Mouse (Mus musculus): ENCODE data around the gene Sh3kbp1. TPM values are rescaled to one million over a fixed set of nuclear protein-coding genes. Genes with fewer than 3 reads are reported as not detected.

The Sh3kbp1 gene
- polyA plus RNA-seq, 1 experiment from 2014 or later = 29.6 TPM

- Histone ChIP-seq H3K27me3 (ENCODE audit: control insufficient read depth, insufficient read depth, low read length) (peaks cover 7% of the 10 kb centered on the region; the same call in 1 of the 2 replicates), H3K4me2 (ENCODE audit: low read depth, low read length) (no peak overlapping the region), H3K4me3 (replicated peaks; ENCODE audit: low read length) (no peak overlapping the region), H3K27ac (ENCODE audit: low read length) (no peak overlapping the region), H3K36me3 (ENCODE audit: control insufficient read depth, insufficient read depth, low read length) (no peaks in the 10 kb centered on the region), H3K9ac (ENCODE audit: low read length) (no peak overlapping the region), H3K9me3 (replicated peaks; ENCODE audit: control insufficient read depth, low read length) (no peaks in the 10 kb centered on the region), H3K4me1 (ENCODE audit: control insufficient read depth, insufficient read depth, low read length) (no peaks in the 10 kb centered on the region)
- 0 out of 2 replicates have a peak, but pooled peaks have one; percentile 53 for ATAC-seq (ENCODE audit: insufficient read depth, low FRiP score)
- 27% methylated on average over 4 of the region's 4 CpGs for WGBS
Observed at GRCm38 (mm10) chrX:159963273-159963672, 336.2 kb downstream of the Sh3kbp1 start.

- no peaks in the 10 kb centered on the region for H3K9me3 ChIP-seq (replicated peaks; ENCODE audit: control insufficient read depth, low read length)
- no peaks in the 10 kb centered on the region for H3K4me1 ChIP-seq (ENCODE audit: control insufficient read depth, insufficient read depth, low read length)
- no peak for ATAC-seq (ENCODE audit: insufficient read depth, low FRiP score)
- no peaks in the 10 kb centered on the region for H3K36me3 ChIP-seq (ENCODE audit: control insufficient read depth, insufficient read depth, low read length)
- H3K4me2 ChIP-seq (ENCODE audit: low read depth, low read length) = no peak overlapping the region
- WGBS = 95% methylated on average over 9 of the region's 9 CpGs
- H3K27me3 ChIP-seq (ENCODE audit: control insufficient read depth, insufficient read depth, low read length) = peaks cover 11% of the 10 kb centered on the region; the same call in 1 of the 2 replicates
- no peak overlapping the region for H3K27ac ChIP-seq (ENCODE audit: low read length)
- no peak overlapping the region for H3K4me3 ChIP-seq (replicated peaks; ENCODE audit: low read length)
- H3K9ac ChIP-seq (ENCODE audit: low read length) = no peak overlapping the region
Observed at GRCm38 (mm10) chrX:159963925-159964324, 336.9 kb downstream of the Sh3kbp1 start.

- no peak for ATAC-seq (ENCODE audit: insufficient read depth, low FRiP score)
- no peaks in the 10 kb centered on the region for H3K36me3 ChIP-seq (ENCODE audit: control insufficient read depth, insufficient read depth, low read length)
- no peak overlapping the region for H3K4me2 ChIP-seq (ENCODE audit: low read depth, low read length)
- 90% methylated on average over 2 of the region's 2 CpGs for WGBS
- no peaks in the 10 kb centered on the region for H3K9me3 ChIP-seq (replicated peaks; ENCODE audit: control insufficient read depth, low read length)
- H3K4me3 ChIP-seq (replicated peaks; ENCODE audit: low read length) = no peak overlapping the region
- H3K4me1 ChIP-seq (ENCODE audit: control insufficient read depth, insufficient read depth, low read length) = no peaks in the 10 kb centered on the region
- H3K27ac ChIP-seq (ENCODE audit: low read length) = no peak overlapping the region
- H3K9ac ChIP-seq (ENCODE audit: low read length) = no peak overlapping the region
- H3K27me3 ChIP-seq (ENCODE audit: control insufficient read depth, insufficient read depth, low read length) = peaks cover 7% of the 10 kb centered on the region; the same call in 1 of the 2 replicates
Observed at GRCm38 (mm10) chrX:159969025-159969424, 342.0 kb downstream of the Sh3kbp1 start.

GRCm38 (mm10) chrX:159971091-159971779 is 344.2 kb downstream of the Sh3kbp1 start:
- ATAC-seq (ENCODE audit: insufficient read depth, low FRiP score) = no peak
- no peak overlapping the region for H3K4me3 ChIP-seq (replicated peaks; ENCODE audit: low read length)
- no peak overlapping the region for H3K4me2 ChIP-seq (ENCODE audit: low read depth, low read length)
- no peak overlapping the region for H3K9ac ChIP-seq (ENCODE audit: low read length)
- H3K27ac ChIP-seq (ENCODE audit: low read length) = no peak overlapping the region
- no peaks in the 10 kb centered on the region for H3K4me1 ChIP-seq (ENCODE audit: control insufficient read depth, insufficient read depth, low read length)
- peaks cover 4% of the 10 kb centered on the region; the same call in 1 of the 2 replicates for H3K27me3 ChIP-seq (ENCODE audit: control insufficient read depth, insufficient read depth, low read length)
- no peaks in the 10 kb centered on the region for H3K36me3 ChIP-seq (ENCODE audit: control insufficient read depth, insufficient read depth, low read length)
- 42% methylated on average over 3 of the region's 3 CpGs for WGBS
- no peaks in the 10 kb centered on the region for H3K9me3 ChIP-seq (replicated peaks; ENCODE audit: control insufficient read depth, low read length)

GRCm38 (mm10) chrX:159973730-159974129 is 346.7 kb downstream of the Sh3kbp1 start:
- Histone ChIP-seq H3K4me2 (ENCODE audit: low read depth, low read length) (no peak overlapping the region), H3K27me3 (ENCODE audit: control insufficient read depth, insufficient read depth, low read length) (peaks cover under 1% of the 10 kb centered on the region; the same call in 1 of the 2 replicates), H3K27ac (ENCODE audit: low read length) (no peak overlapping the region), H3K4me3 (replicated peaks; ENCODE audit: low read length) (no peak overlapping the region), H3K4me1 (ENCODE audit: control insufficient read depth, insufficient read depth, low read length) (no peaks in the 10 kb centered on the region), H3K9me3 (replicated peaks; ENCODE audit: control insufficient read depth, low read length) (no peaks in the 10 kb centered on the region), H3K36me3 (ENCODE audit: control insufficient read depth, insufficient read depth, low read length) (no peaks in the 10 kb centered on the region), H3K9ac (ENCODE audit: low read length) (no peak overlapping the region)
- ATAC-seq (ENCODE audit: insufficient read depth, low FRiP score) = no peak
- 26% methylated on average over 5 of the region's 5 CpGs for WGBS

- 65% methylated on average over 3 of the region's 3 CpGs for WGBS
Observed at GRCm38 (mm10) chrX:159976243-159976642, 349.2 kb downstream of the Sh3kbp1 start.

GRCm38 (mm10) chrX:159988002-159988960 is 361.2 kb downstream of the Sh3kbp1 start, which contains the start of gene Map3k15:
Gene Map3k15 (plus strand): TSS chrX:159988433.
- 18% methylated on average over 32 of the region's 108 CpGs for WGBS
- no peaks in the 10 kb centered on the region for H3K4me1 ChIP-seq (ENCODE audit: control insufficient read depth, insufficient read depth, low read length)

More at GRCm38 (mm10) chrX:159976243-159976642, 349.2 kb downstream of the Sh3kbp1 start:
- Histone ChIP-seq H3K9ac (ENCODE audit: low read length) (no peak overlapping the region), H3K4me1 (ENCODE audit: control insufficient read depth, insufficient read depth, low read length) (no peaks in the 10 kb centered on the region), H3K27ac (ENCODE audit: low read length) (no peak overlapping the region), H3K4me2 (ENCODE audit: low read depth, low read length) (no peak overlapping the region), H3K9me3 (replicated peaks; ENCODE audit: control insufficient read depth, low read length) (no peaks in the 10 kb centered on the region), H3K4me3 (replicated peaks; ENCODE audit: low read length) (no peak overlapping the region), H3K36me3 (ENCODE audit: control insufficient read depth, insufficient read depth, low read length) (no peaks in the 10 kb centered on the region), H3K27me3 (ENCODE audit: control insufficient read depth, insufficient read depth, low read length) (no peaks in the 10 kb centered on the region; the same call in 1 of the 2 replicates)
- ATAC-seq (ENCODE audit: insufficient read depth, low FRiP score) = no peak

GRCm38 (mm10) chrX:159995808-159996207 is 368.7 kb downstream of the Sh3kbp1 start:
- H3K4me3 ChIP-seq (replicated peaks; ENCODE audit: low read length) = no peak overlapping the region
- no peak overlapping the region for H3K4me2 ChIP-seq (ENCODE audit: low read depth, low read length)
- H3K36me3 ChIP-seq (ENCODE audit: control insufficient read depth, insufficient read depth, low read length) = no peaks in the 10 kb centered on the region
- 82% methylated on average over 6 of the region's 6 CpGs for WGBS
- no peaks in the 10 kb centered on the region for H3K9me3 ChIP-seq (replicated peaks; ENCODE audit: control insufficient read depth, low read length)
- no peak for ATAC-seq (ENCODE audit: insufficient read depth, low FRiP score)
- H3K27ac ChIP-seq (ENCODE audit: low read length) = no peak overlapping the region
- H3K9ac ChIP-seq (ENCODE audit: low read length) = no peak overlapping the region
- H3K27me3 ChIP-seq (ENCODE audit: control insufficient read depth, insufficient read depth, low read length) = peaks cover 4% of the 10 kb centered on the region; the same call in 1 of the 2 replicates
- no peaks in the 10 kb centered on the region for H3K4me1 ChIP-seq (ENCODE audit: control insufficient read depth, insufficient read depth, low read length)

More at GRCm38 (mm10) chrX:159988002-159988960, 361.2 kb downstream of the Sh3kbp1 start, which contains the start of gene Map3k15:
- Histone ChIP-seq H3K4me3 (replicated peaks; ENCODE audit: low read length) (peak within 1 kb of the TSS; percentile 52), H3K9ac (ENCODE audit: low read length) (peak within 1 kb of the TSS; percentile 65), H3K9me3 (replicated peaks; ENCODE audit: control insufficient read depth, low read length) (no peaks in the 10 kb centered on the region), H3K36me3 (ENCODE audit: control insufficient read depth, insufficient read depth, low read length) (no peaks in the 10 kb centered on the region), H3K27me3 (ENCODE audit: control insufficient read depth, insufficient read depth, low read length) (peaks cover 16% of the 10 kb centered on the region; the same call in 1 of the 2 replicates), H3K4me2 (ENCODE audit: low read depth, low read length) (peak within 1 kb of the TSS; percentile 82), H3K27ac (ENCODE audit: low read length) (no peak within 1 kb of the TSS)
- ATAC-seq (ENCODE audit: insufficient read depth, low FRiP score) = peak; percentile 66; the same call in 1 of the 2 replicates
